Mouse (Mus musculus) liver, embryonic 11.5 days (tissue): ENCODE data around the gene Pcyt1b. TPM values are rescaled to one million over a fixed set of nuclear protein-coding genes. Genes with fewer than 3 reads are reported as not detected.

ENCODE experiments used
- ATAC-seq: fragments of 200-750 bp; cut with Nextera tagmentation; replicated peaks from 2 replicates; pipeline ENCODE4 v1.8.0; 2017; ENCODE audit warnings: moderate number of reproducible peaks, mild to moderate bottlenecking, moderate TSS enrichment, moderate library complexity; ENCODE audit not compliant: low FRiP score
- DNase-seq: peaks from one replicate; pipeline ENCODE4 v3.0.0-alpha.2; 2017; ENCODE audit warnings: low spot score
- H3K27ac ChIP-seq: fragments of 300-500 bp; sonication (generic); 2 replicates; pipeline ENCODE4 v1.5.1; 2014; ENCODE audit warnings: mild to moderate bottlenecking, low read depth, low read length, control low read depth
- H3K27me3 ChIP-seq: fragments of 300-500 bp; sonication (generic); replicated peaks from 2 replicates; pipeline ENCODE4 v1.6.1; 2014; ENCODE audit warnings: low read length, mixed read lengths; ENCODE audit not compliant: control insufficient read depth, insufficient read depth
- H3K36me3 ChIP-seq: fragments of 300-500 bp; sonication (generic); 2 replicates; pipeline ENCODE4 v1.6.1; 2014; ENCODE audit warnings: mild to moderate bottlenecking, low read length, moderate library complexity, mixed read lengths; ENCODE audit not compliant: control insufficient read depth, insufficient read depth
- H3K4me1 ChIP-seq: fragments of 300-500 bp; sonication (generic); replicated peaks from 2 replicates; pipeline ENCODE4 v1.6.1; 2014; ENCODE audit warnings: low read length, mixed read lengths; ENCODE audit not compliant: control insufficient read depth, insufficient read depth
- H3K4me2 ChIP-seq: fragments of 300-500 bp; sonication (generic); 2 replicates; pipeline ENCODE4 v1.6.1; 2014; ENCODE audit warnings: mild to moderate bottlenecking, control low read depth, moderate library complexity
- H3K4me3 ChIP-seq: fragments of 300-500 bp; sonication (generic); 2 replicates; pipeline ENCODE4 v1.5.1; 2014; ENCODE audit warnings: low read depth, low read length, control low read depth
- H3K9ac ChIP-seq: fragments of 300-500 bp; sonication (generic); 2 replicates; pipeline ENCODE4 v1.6.1; 2014; ENCODE audit warnings: low read depth, low read length, control low read depth
- H3K9me3 ChIP-seq: fragments of 300-500 bp; sonication (generic); 2 replicates; pipeline ENCODE4 v1.6.1; 2016; ENCODE audit warnings: low read length, inconsistent platforms, mixed read lengths; ENCODE audit not compliant: control insufficient read depth
- WGBS: fragments of 180-500 bp; shearing (Covaris S2); extraction: QIAGEN DNeasy Blood & Tissue Kit; methylation state at CpG from one replicate; pipeline ENCODE4 v1.1.7; 2014; 5-methylcytosine and 5-hydroxymethylcytosine counted together
- polyA plus RNA-seq: library from polyadenylated mRNA; unstranded; fragments of >200 nt; fragmentation: Nextera tagmentation; extraction: Ambion mirVana; gene quantifications from 2 replicates; pipeline ENCODE4 v1.2.1, GENCODE M21; 2014

The Pcyt1b gene
- polyA plus RNA-seq, 1 experiment from 2014 or later: 7.4 TPM

GRCm38 (mm10) chrX:93755210-93755842, 100.7 kb downstream of the Pcyt1b start:
- Histone ChIP-seq H3K9me3 (no peaks in the 10 kb centered on the region), H3K4me1 (no peaks in the 10 kb centered on the region), H3K27me3 (no peaks in the 10 kb centered on the region), H3K27ac (no peak overlapping the region), H3K9ac (no peak overlapping the region), H3K4me2 (no peak overlapping the region), H3K4me3 (no peak overlapping the region), H3K36me3 (no peaks in the 10 kb centered on the region)
- 73% methylated on average over 11 of the region's 11 CpGs for WGBS
- no peak for DNase-seq
- ATAC-seq: no peak

GRCm38 (mm10) chrX:93756867-93757455, 102.3 kb downstream of the Pcyt1b start:
- DNase-seq (no peak), ATAC-seq (no peak)
- no peak overlapping the region for H3K27ac ChIP-seq
- H3K36me3 ChIP-seq: no peaks in the 10 kb centered on the region
- no peak overlapping the region for H3K4me2 ChIP-seq
- 73% methylated on average over 7 of the region's 7 CpGs for WGBS
- H3K4me1 ChIP-seq: no peaks in the 10 kb centered on the region
- H3K27me3 ChIP-seq: peaks cover 2% of the 10 kb centered on the region; the same call in 1 of the 2 replicates
- H3K4me3 ChIP-seq: no peak overlapping the region
- no peaks in the 10 kb centered on the region for H3K9me3 ChIP-seq
- no peak overlapping the region for H3K9ac ChIP-seq

GRCm38 (mm10) chrX:93760770-93761169, 106.1 kb downstream of the Pcyt1b start:
- Histone ChIP-seq H3K27ac (no peak overlapping the region), H3K4me2 (no peak overlapping the region), H3K4me1 (no peaks in the 10 kb centered on the region), H3K9ac (no peak overlapping the region), H3K27me3 (peaks cover 2% of the 10 kb centered on the region; the same call in 1 of the 2 replicates), H3K9me3 (no peaks in the 10 kb centered on the region), H3K36me3 (no peaks in the 10 kb centered on the region), H3K4me3 (no peak overlapping the region)
- WGBS: 77% methylated on average over 3 of the region's 3 CpGs
- no peak for ATAC-seq
- DNase-seq: no peak

GRCm38 (mm10) chrX:93789562-93789961, 134.9 kb downstream of the Pcyt1b start:
- Histone ChIP-seq H3K27me3 (no peaks in the 10 kb centered on the region), H3K9ac (no peak overlapping the region), H3K36me3 (no peaks in the 10 kb centered on the region), H3K4me1 (0 out of 2 replicates have a peak, but pooled peaks cover 5% of the 10 kb centered on the region), H3K4me3 (no peak overlapping the region), H3K27ac (no peak overlapping the region), H3K9me3 (no peaks in the 10 kb centered on the region), H3K4me2 (no peak overlapping the region)
- WGBS: 60% methylated on average over 1 of the region's 1 CpGs
- DNase-seq: no peak
- no peak for ATAC-seq

GRCm38 (mm10) chrX:93793168-93793567, 138.5 kb downstream of the Pcyt1b start:
- Histone ChIP-seq H3K27me3 (no peaks in the 10 kb centered on the region), H3K36me3 (no peaks in the 10 kb centered on the region), H3K4me1 (0 out of 2 replicates have a peak, but pooled peaks cover 5% of the 10 kb centered on the region), H3K4me3 (no peak overlapping the region), H3K27ac (no peak overlapping the region), H3K9ac (no peak overlapping the region), H3K9me3 (no peaks in the 10 kb centered on the region), H3K4me2 (no peak overlapping the region)
- ATAC-seq: no peak
- no peak for DNase-seq

Other genes starting within 250 kb of the Pcyt1b start
- 25.4 and 26.7 TPM in 2 replicates for gene Pola1, start 22.7 kb upstream of the Pcyt1b start, polyA plus RNA-seq
- 60.8 and 68.3 TPM in 2 replicates for gene Pdk3, start 177.3 kb downstream of the Pcyt1b start, polyA plus RNA-seq